Mouse (Mus musculus) G1E-ER4 (cell line): Measurements from ENCODE around the gene Clic1. TPM values are rescaled to one million over a fixed set of nuclear protein-coding genes. Genes with fewer than 3 reads are reported as not detected.

Experiments
- GATA1 ChIP-seq: IDR thresholded peaks from one replicate; pipeline ENCODE4 v1.8.0; 2012; ENCODE audit warnings: low read length, inconsistent platforms
- polyA plus RNA-seq: library from polyadenylated mRNA; stranded (reverse); fragments of >175 nt; gene quantifications from 2 replicates; pipeline ENCODE4 v1.2.3, GENCODE M21; 2012

The Clic1 gene
- polyA plus RNA-seq, 1 experiment, result 168 TPM

GRCm38 (mm10) chr17:35066084-35066483, 16.3 kb downstream of the Clic1 start, which contains the start of gene Mpig6b:
Gene Mpig6b (minus strand): TSS chr17:35066184.
- TF ChIP-seq GATA1, result no peak

- no peak for TF ChIP-seq GATA1
Observed at GRCm38 (mm10) chr17:35068213-35068914, 18.6 kb downstream of the Clic1 start.

- no peak for TF ChIP-seq GATA1
Observed at GRCm38 (mm10) chr17:35070556-35071229, 20.9 kb downstream of the Clic1 start.

GRCm38 (mm10) chr17:35071454-35071853, 21.7 kb downstream of the Clic1 start:
- TF ChIP-seq GATA1, result no peak

GRCm38 (mm10) chr17:35074097-35074496, 24.3 kb downstream of the Clic1 start:
- TF ChIP-seq GATA1, result no peak

GRCm38 (mm10) chr17:35076507-35077176, 26.9 kb downstream of the Clic1 start, which contains the start of gene Ly6g6e:
Gene Ly6g6e (plus strand): TSS chr17:35076902.
- no peak for TF ChIP-seq GATA1

GRCm38 (mm10) chr17:35077285-35077684, 27.5 kb downstream of the Clic1 start:
- no peak for TF ChIP-seq GATA1

- TF ChIP-seq GATA1, result no peak
Observed at GRCm38 (mm10) chr17:35077786-35078233, 28.0 kb downstream of the Clic1 start, which contains the start of gene Ly6g6d. Gene Ly6g6d (minus strand): TSS chr17:35078065.

GRCm38 (mm10) chr17:35079778-35080177, 30.0 kb downstream of the Clic1 start:
- TF ChIP-seq GATA1, result peak; percentile 99

GRCm38 (mm10) chr17:35080248-35080647, 30.5 kb downstream of the Clic1 start:
- no peak for TF ChIP-seq GATA1

GRCm38 (mm10) chr17:35080710-35081109, 30.9 kb downstream of the Clic1 start:
- no peak for TF ChIP-seq GATA1

- no peak for TF ChIP-seq GATA1
Observed at GRCm38 (mm10) chr17:35082841-35083576, 33.2 kb downstream of the Clic1 start.

GRCm38 (mm10) chr17:35083929-35084497, 34.2 kb downstream of the Clic1 start:
- TF ChIP-seq GATA1, result no peak

GRCm38 (mm10) chr17:35085208-35085865, 35.6 kb downstream of the Clic1 start, which contains the start of gene Ly6g6f:
Gene Ly6g6f (minus strand): TSS chr17:35085610.
- no peak for TF ChIP-seq GATA1
